Mouse (Mus musculus) ovary, postnatal 10 days (tissue): ENCODE data around the gene Olfr873.
"Not testable (repeated sequence)": the region's sequence is repeated elsewhere in the genome, so short reads cannot be mapped to it uniquely, and the experiment has no call there.

Experiments
- DNase-seq: peaks from one replicate; pipeline ENCODE4 v3.0.0; 2022; ENCODE audit warnings: low spot score

The Olfr873 gene

DNA sequence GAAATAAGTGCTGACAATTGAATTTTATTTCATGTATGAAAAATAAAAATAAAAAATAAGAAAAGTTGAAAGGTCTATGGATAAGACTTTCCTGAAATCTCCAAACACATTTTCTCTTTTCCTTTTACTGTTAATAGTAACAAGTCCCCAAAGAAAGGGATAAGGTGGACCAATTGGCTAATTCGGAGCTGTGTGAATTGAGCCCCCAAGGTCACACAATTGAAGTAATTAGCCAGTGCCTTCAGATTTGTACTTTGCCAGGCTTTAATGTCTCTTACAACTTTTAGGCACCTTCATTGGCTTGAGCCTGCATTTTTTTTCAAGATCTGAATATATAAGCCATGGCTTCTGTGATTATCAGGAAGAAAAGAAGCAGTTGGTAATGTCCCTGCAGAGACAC lies at the start of gene Olfr873:
Gene Olfr873, plus strand, starts transcription at position 301 of the 400 bp plus-strand sequence.
- DNase-seq: no peak

DNA sequence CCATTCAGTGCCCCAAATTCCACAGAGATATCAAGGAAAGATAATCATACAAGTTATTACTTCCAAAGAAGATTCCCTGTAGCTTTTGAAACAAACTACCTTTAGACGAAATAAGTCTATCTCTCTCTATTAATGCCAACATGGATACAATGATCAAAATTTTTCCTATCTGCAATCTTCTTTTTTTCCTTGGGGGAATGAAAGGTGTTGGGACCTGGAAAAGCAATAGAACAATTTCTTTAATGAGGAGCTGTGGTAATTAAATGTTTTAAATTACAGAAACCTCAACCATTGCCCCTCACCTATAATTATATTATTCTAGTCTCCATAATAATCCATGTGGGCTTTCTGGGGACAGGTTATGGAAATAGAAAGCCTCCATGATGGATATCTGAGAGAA lies 16.3 kb upstream of the Olfr873 start, which contains the start of gene Olfr39:
Gene Olfr39, plus strand, starts transcription at position 301 of the 400 bp plus-strand sequence.
- DNase-seq: no peak

DNA sequence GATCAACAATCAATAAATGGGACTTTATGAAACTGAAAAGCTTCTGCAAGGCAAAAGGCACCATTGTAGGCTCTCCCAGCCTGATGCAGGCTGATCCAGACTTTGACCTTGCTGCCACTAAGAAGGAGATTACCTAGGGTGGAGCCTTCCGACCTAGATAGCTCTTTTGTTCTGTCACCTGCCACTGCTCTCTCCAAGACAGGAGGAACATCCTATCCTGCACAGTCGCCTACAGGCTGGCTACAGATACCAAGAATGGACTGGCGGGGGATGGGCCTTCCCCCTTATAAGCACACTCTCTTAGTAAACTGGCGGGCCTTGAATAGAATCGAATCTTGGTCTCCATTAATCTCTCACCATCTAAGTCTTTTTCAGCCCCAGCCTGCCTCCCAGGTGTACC lies 2.8 kb upstream of the Olfr873 start:
- DNase-seq: not testable (repeated sequence)

DNA sequence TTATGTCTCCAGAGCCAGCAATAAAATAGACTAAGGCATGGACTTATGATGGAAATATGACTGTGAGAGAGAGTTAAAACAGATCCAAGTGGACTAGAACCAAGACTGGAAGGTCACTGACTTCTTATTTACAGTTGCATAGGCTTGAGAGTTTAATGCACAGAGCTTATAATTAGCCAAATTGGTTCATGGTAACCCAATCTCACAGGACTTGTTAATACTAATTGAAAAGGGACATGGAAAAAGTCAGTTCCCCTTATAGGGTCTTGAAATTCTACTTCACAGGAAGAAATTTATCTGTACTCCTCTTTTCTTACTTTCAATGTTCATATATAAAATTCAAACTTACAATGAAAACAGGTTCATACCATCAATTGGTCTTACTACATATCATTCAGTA lies 37.7 kb downstream of the Olfr873 start, which contains the start of gene Olfr18:
Gene Olfr18, minus strand, starts transcription at position 101 of the 400 bp plus-strand sequence.
- DNase-seq: no peak

DNA sequence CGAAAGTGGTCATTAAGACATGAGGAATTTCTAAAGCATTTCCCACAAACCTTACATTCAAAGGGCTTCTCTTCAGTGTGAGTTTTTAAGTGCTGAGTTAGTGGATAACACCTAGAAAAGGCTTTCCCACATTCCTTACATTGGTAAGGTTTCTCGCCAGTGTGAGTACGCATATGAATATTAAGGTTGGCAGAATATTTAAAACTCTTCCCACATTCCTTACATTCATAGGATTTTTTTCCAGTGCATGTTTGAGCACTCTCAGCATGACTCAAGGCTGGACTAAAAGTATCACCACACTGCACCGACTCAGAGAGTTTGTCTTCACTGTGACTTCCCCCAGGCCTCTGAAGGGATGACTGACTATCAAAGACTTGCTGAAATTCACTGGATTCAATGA lies 50.2 kb downstream of the Olfr873 start:
- DNase-seq: no peak
